Mouse (Mus musculus) CH12.LX (cell line): ENCODE measurements at regions not wholly inside any gene's neighbourhood (a gene's known extent, or its start where the extent isn't known, plus 50 kb on each side); places are given as distances from the start of the nearest gene placed in this dataset.

ENCODE experiments used
- DNase-seq: peaks from one replicate; pipeline ENCODE4 v3.0.0-alpha.2; 2013; ENCODE audit errors: extremely low read depth
- H3K27ac ChIP-seq: 2 replicates; pipeline ENCODE4 v1.5.1; 2012; ENCODE audit warnings: low read depth, mild to moderate bottlenecking, control low read depth, moderate library complexity; ENCODE audit not compliant: insufficient read depth
- H3K27me3 ChIP-seq: replicated peaks from 2 replicates; pipeline ENCODE3; 2012; ENCODE audit warnings: inconsistent platforms
- H3K36me3 ChIP-seq, 2 experiments: replicated peaks in 1 of 2; 2 replicates each; pipeline versions ENCODE3 to v1.6.1; 2012; ENCODE audit warnings: inconsistent platforms in 1 of 2, low read length in 1 of 2, mild to moderate bottlenecking in 1 of 2, mixed read lengths in 1 of 2, moderate library complexity in 1 of 2; ENCODE audit not compliant: control insufficient read depth in 1 of 2, insufficient read depth in 1 of 2
- H3K4me1 ChIP-seq, 2 experiments: 2 replicates each; pipeline ENCODE4 v1.6.1; 2012; ENCODE audit warnings: inconsistent platforms in 1 of 2, moderate library complexity in 1 of 2; ENCODE audit not compliant: insufficient read depth in 2 of 2, control insufficient read depth in 1 of 2
- H3K4me2 ChIP-seq: 2 replicates; pipeline ENCODE4 v1.6.1; 2012; ENCODE audit warnings: low read depth, mild to moderate bottlenecking, control low read depth; ENCODE audit not compliant: poor library complexity, insufficient read depth, severe bottlenecking
- H3K4me3 ChIP-seq, 3 experiments: fragments of 150-350 bp in 1 of 3; sonication (generic) in 1 of 3; replicated peaks in 1 of 3; 2 replicates each; pipeline versions ENCODE3 to v1.5.1; 2011 to 2012; ENCODE audit warnings: low read depth in 2 of 3, low read length in 2 of 3, mild to moderate bottlenecking in 2 of 3, moderate library complexity in 2 of 3, control low read depth in 1 of 3, improper control_type of control experiment in 1 of 3, inconsistent platforms in 1 of 3, mixed read lengths in 1 of 3; ENCODE audit not compliant: poor library complexity in 1 of 3
- H3K79me2 ChIP-seq: replicated peaks from 2 replicates; pipeline ENCODE4 v1.6.1; 2012; ENCODE audit warnings: mild to moderate bottlenecking, moderate library complexity; ENCODE audit not compliant: control insufficient read depth, poor library complexity, insufficient read depth, severe bottlenecking; ENCODE audit errors: extremely low read depth
- H3K9ac ChIP-seq: 2 replicates; pipeline ENCODE4 v1.6.1; 2012; ENCODE audit warnings: low read depth, mild to moderate bottlenecking, control low read depth, moderate library complexity; ENCODE audit not compliant: insufficient read depth
- H3K9me3 ChIP-seq: replicated peaks from 2 replicates; pipeline ENCODE3; 2012; ENCODE audit warnings: low read length, inconsistent platforms, mixed read lengths
- CHD1 ChIP-seq: IDR thresholded peaks from 2 replicates; pipeline ENCODE4 v1.6.1; 2012; ENCODE audit warnings: low read depth, low read length, improper control_type of control experiment, inconsistent platforms
- CHD2 ChIP-seq: IDR thresholded peaks from 2 replicates; pipeline ENCODE4 v1.6.1; 2011; ENCODE audit warnings: low read length, improper control_type of control experiment
- E2F4 ChIP-seq: IDR thresholded peaks from 2 replicates; pipeline ENCODE4 v1.6.1; 2011; ENCODE audit warnings: low read depth, low read length, improper control_type of control experiment; ENCODE audit not compliant: insufficient replicate concordance
- ELF1 ChIP-seq: IDR thresholded peaks from 2 replicates; pipeline ENCODE4 v1.6.1; 2014; ENCODE audit warnings: low read depth, mild to moderate bottlenecking, inconsistent platforms, low read length, improper control_type of control experiment
- EP300 ChIP-seq: IDR thresholded peaks from 2 replicates; pipeline ENCODE4 v1.6.1; 2011; ENCODE audit warnings: low read length, improper control_type of control experiment
- GABPA ChIP-seq: IDR thresholded peaks from 2 replicates; pipeline ENCODE4 v1.6.1; 2012; ENCODE audit warnings: low read depth, low read length, improper control_type of control experiment, inconsistent platforms; ENCODE audit not compliant: insufficient replicate concordance
- HCFC1 ChIP-seq: IDR thresholded peaks from 2 replicates; pipeline ENCODE4 v1.6.1; 2012; ENCODE audit warnings: low read depth, mild to moderate bottlenecking, inconsistent platforms, low read length, improper control_type of control experiment
- IRF4 ChIP-seq: IDR thresholded peaks from 2 replicates; pipeline ENCODE4 v1.6.1; 2014; ENCODE audit warnings: low read depth, mild to moderate bottlenecking, inconsistent platforms, low read length, improper control_type of control experiment
- JUND ChIP-seq: conservative IDR thresholded peaks from 2 replicates; pipeline ENCODE4 v1.6.1; 2011; ENCODE audit warnings: low read depth, low read length, improper control_type of control experiment
- MAFK ChIP-seq: IDR thresholded peaks from 2 replicates; pipeline ENCODE4 v1.6.1; 2011; ENCODE audit warnings: low read length, improper control_type of control experiment; ENCODE audit not compliant: insufficient replicate concordance
- MAX ChIP-seq: IDR thresholded peaks from 2 replicates; pipeline ENCODE4 v1.6.1; 2011; ENCODE audit warnings: low read length, improper control_type of control experiment
- MXI1 ChIP-seq: IDR thresholded peaks from 2 replicates; pipeline ENCODE4 v1.6.1; 2011; ENCODE audit warnings: mild to moderate bottlenecking, low read depth, low read length, improper control_type of control experiment
- MYC ChIP-seq: IDR thresholded peaks from 2 replicates; pipeline ENCODE4 v1.6.1; 2011; ENCODE audit warnings: low read depth, mild to moderate bottlenecking, improper control_type of control experiment, low read length
- NELFE ChIP-seq: IDR thresholded peaks from 2 replicates; pipeline ENCODE4 v1.6.1; 2011; ENCODE audit warnings: low read depth, low read length, improper control_type of control experiment
- PAX5 ChIP-seq: IDR thresholded peaks from 2 replicates; pipeline ENCODE4 v1.6.1; 2012; ENCODE audit warnings: low read length, inconsistent platforms, mixed read lengths
- RAD21 ChIP-seq: IDR thresholded peaks from 2 replicates; pipeline ENCODE4 v1.6.1; 2011; ENCODE audit warnings: low read depth, mild to moderate bottlenecking, low read length, improper control_type of control experiment, moderate library complexity
- RCOR1 ChIP-seq: conservative IDR thresholded peaks from 2 replicates; pipeline ENCODE4 v1.6.1; 2012; ENCODE audit warnings: low read depth, mild to moderate bottlenecking, inconsistent platforms, low read length, improper control_type of control experiment
- SIN3A ChIP-seq: IDR thresholded peaks from 2 replicates; pipeline ENCODE4 v1.6.1; 2012; ENCODE audit warnings: low read length, improper control_type of control experiment, inconsistent platforms
- TBP ChIP-seq: conservative IDR thresholded peaks from 2 replicates; pipeline ENCODE4 v1.6.1; 2011; ENCODE audit warnings: low read depth, low read length, improper control_type of control experiment
- TCF12 ChIP-seq: IDR thresholded peaks from 2 replicates; pipeline ENCODE4 v1.6.1; 2014; ENCODE audit warnings: low read depth, mild to moderate bottlenecking, inconsistent platforms, low read length, improper control_type of control experiment
- UBTF ChIP-seq: IDR thresholded peaks from 2 replicates; pipeline ENCODE4 v1.6.1; 2012; ENCODE audit warnings: low read depth, mild to moderate bottlenecking, inconsistent platforms, low read length, improper control_type of control experiment, moderate library complexity
- USF1 ChIP-seq: IDR thresholded peaks from 2 replicates; pipeline ENCODE4 v1.6.1; 2014; ENCODE audit warnings: low read depth, mild to moderate bottlenecking, inconsistent platforms, low read length, improper control_type of control experiment
- ZC3H11A ChIP-seq: IDR thresholded peaks from 2 replicates; pipeline ENCODE4 v1.6.1; 2012; ENCODE audit warnings: low read depth, mild to moderate bottlenecking, inconsistent platforms, low read length, improper control_type of control experiment
- ZKSCAN1 ChIP-seq: IDR thresholded peaks from 2 replicates; pipeline ENCODE4 v1.6.1; 2012; ENCODE audit warnings: low read depth, inconsistent platforms, low read length, improper control_type of control experiment, borderline replicate concordance
- ZMIZ1 ChIP-seq: IDR thresholded peaks from 2 replicates; pipeline ENCODE4 v1.6.1; 2012; ENCODE audit warnings: low read depth, mild to moderate bottlenecking, inconsistent platforms, low read length, improper control_type of control experiment
- dilution Hi-C: fragments of 300-500 bp; cut with MboI; formaldehyde crosslinking; loops from 2 replicates; pipeline ENCODE4 v1.14.3; 2020; ENCODE audit warnings: low sequenced_read_pairs; ENCODE audit not compliant: extremely low pct_unique_long_range_greater_than_20kb, extremely low pct_ligation_motif_present
- in situ Hi-C: fragments of 300-500 bp; cut with MboI; formaldehyde crosslinking; loops from 3 replicates; pipeline ENCODE4 v1.14.3; 2019; ENCODE audit warnings: low sequenced_read_pairs, low pct_ligation_motif_present, low pct_unique_long_range_greater_than_20kb, mixed read lengths

DNA sequence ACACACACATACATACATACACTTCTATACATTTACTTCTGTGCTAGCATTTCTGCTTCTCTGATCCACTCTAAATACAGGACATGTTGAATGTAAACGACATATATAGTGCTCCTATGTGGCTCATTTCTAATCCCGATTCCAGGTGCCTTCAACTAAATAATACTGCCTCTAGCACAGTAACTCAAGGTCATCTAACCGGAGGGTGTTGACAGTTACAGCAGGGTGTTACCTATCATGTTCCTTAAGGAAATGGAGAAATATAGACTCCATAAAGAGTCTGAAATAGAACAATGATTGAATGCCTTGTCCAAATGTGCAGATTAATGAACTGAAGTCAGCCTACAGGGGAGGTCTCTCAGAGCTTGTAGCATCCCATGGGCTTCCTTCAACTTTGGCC, 307.3 kb upstream of the Apob start:
- no peak for DNase-seq
- Histone ChIP-seq H3K9me3 (no peaks in the 10 kb centered on the region), H3K4me2 (no peak overlapping the region), H3K27ac (no peak overlapping the region), H3K4me1 (no peaks in the 10 kb centered on the region), H3K36me3 (no peaks in the 10 kb centered on the region), H3K9ac (no peak overlapping the region), H3K27me3 (no peaks in the 10 kb centered on the region), H3K79me2 (no peaks in the 10 kb centered on the region), H3K4me3 (no peak overlapping the region)
- in situ Hi-C loops (no loop called here), dilution Hi-C loops (no loop called here)
- TF ChIP-seq ZC3H11A (no peak), EP300 (no peak), IRF4 (no peak), E2F4 (no peak), MXI1 (no peak), ELF1 (no peak), UBTF (no peak), ZKSCAN1 (no peak), HCFC1 (no peak), MYC (no peak), PAX5 (no peak), USF1 (no peak), NELFE (no peak), RCOR1 (no peak)

DNA sequence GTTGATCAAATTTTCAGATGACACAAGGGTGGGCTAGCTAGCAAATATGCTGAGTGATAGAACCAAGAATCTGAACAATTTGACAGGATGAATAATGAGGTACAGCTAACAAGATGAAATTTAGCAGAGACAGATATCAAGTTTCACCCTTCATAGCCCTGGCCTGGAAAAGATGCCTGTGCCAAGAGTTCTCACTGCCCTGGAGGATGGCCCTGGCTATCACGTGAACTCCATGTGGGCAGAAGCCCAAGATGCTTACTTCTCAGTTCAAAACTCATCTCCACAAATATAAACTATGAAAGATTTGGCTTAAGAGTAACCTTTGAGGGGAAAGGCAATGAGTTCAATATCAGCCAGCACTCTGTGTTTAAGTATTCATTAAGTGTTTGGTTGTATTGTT, 306.9 kb upstream of the Apob start:
- H3K79me2 ChIP-seq, result no peaks in the 10 kb centered on the region
- no peaks in the 10 kb centered on the region for H3K4me1 ChIP-seq
- TF ChIP-seq SIN3A, result no peak
- TF ChIP-seq MXI1, result no peak
- TF ChIP-seq RAD21, result no peak
- no peak for TF ChIP-seq CHD2
- no peak for TF ChIP-seq TCF12
- no peak for TF ChIP-seq E2F4
- no peak for TF ChIP-seq USF1
- TF ChIP-seq MAFK, result no peak
- no peak for TF ChIP-seq ZC3H11A
- no peak for TF ChIP-seq GABPA
- no peak for TF ChIP-seq MAX
- no peak for TF ChIP-seq TBP
- no peak for TF ChIP-seq ZKSCAN1
- no peak for TF ChIP-seq CHD1
- no peak for TF ChIP-seq JUND
- no peak for TF ChIP-seq RCOR1
- no peak for TF ChIP-seq PAX5
- no peak for TF ChIP-seq ZMIZ1
- H3K9ac ChIP-seq, result no peak overlapping the region
- no peak overlapping the region for H3K4me3 ChIP-seq
- no peak for DNase-seq
- H3K4me2 ChIP-seq, result no peak overlapping the region
- no peaks in the 10 kb centered on the region for H3K36me3 ChIP-seq
- H3K27me3 ChIP-seq, result no peaks in the 10 kb centered on the region
- dilution Hi-C loops (no loop called here), in situ Hi-C loops (no loop called here)
- H3K27ac ChIP-seq, result no peak overlapping the region
- H3K9me3 ChIP-seq, result no peaks in the 10 kb centered on the region
